Mouse (Mus musculus) CH12.LX (cell line): ENCODE measurements at regions not wholly inside any gene's neighbourhood (a gene's known extent, or its start where the extent isn't known, plus 50 kb on each side); places are given as distances from the start of the nearest gene placed in this dataset.

Experiments
- DNase-seq: peaks from one replicate; pipeline ENCODE4 v3.0.0-alpha.2; 2013; ENCODE audit errors: extremely low read depth
- H3K27ac ChIP-seq: 2 replicates; pipeline ENCODE4 v1.5.1; 2012; ENCODE audit warnings: low read depth, mild to moderate bottlenecking, control low read depth, moderate library complexity; ENCODE audit not compliant: insufficient read depth
- H3K27me3 ChIP-seq: replicated peaks from 2 replicates; pipeline ENCODE3; 2012; ENCODE audit warnings: inconsistent platforms
- H3K36me3 ChIP-seq, 2 experiments: replicated peaks in 1 of 2; 2 replicates each; pipeline versions ENCODE3 to v1.6.1; 2012; ENCODE audit warnings: inconsistent platforms in 1 of 2, low read length in 1 of 2, mild to moderate bottlenecking in 1 of 2, mixed read lengths in 1 of 2, moderate library complexity in 1 of 2; ENCODE audit not compliant: control insufficient read depth in 1 of 2, insufficient read depth in 1 of 2
- H3K4me1 ChIP-seq, 2 experiments: 2 replicates each; pipeline ENCODE4 v1.6.1; 2012; ENCODE audit warnings: inconsistent platforms in 1 of 2, moderate library complexity in 1 of 2; ENCODE audit not compliant: insufficient read depth in 2 of 2, control insufficient read depth in 1 of 2
- H3K4me2 ChIP-seq: 2 replicates; pipeline ENCODE4 v1.6.1; 2012; ENCODE audit warnings: low read depth, mild to moderate bottlenecking, control low read depth; ENCODE audit not compliant: poor library complexity, insufficient read depth, severe bottlenecking
- H3K4me3 ChIP-seq, 3 experiments: fragments of 150-350 bp in 1 of 3; sonication (generic) in 1 of 3; replicated peaks in 1 of 3; 2 replicates each; pipeline versions ENCODE3 to v1.5.1; 2011 to 2012; ENCODE audit warnings: low read depth in 2 of 3, low read length in 2 of 3, mild to moderate bottlenecking in 2 of 3, moderate library complexity in 2 of 3, control low read depth in 1 of 3, improper control_type of control experiment in 1 of 3, inconsistent platforms in 1 of 3, mixed read lengths in 1 of 3; ENCODE audit not compliant: poor library complexity in 1 of 3
- H3K79me2 ChIP-seq: replicated peaks from 2 replicates; pipeline ENCODE4 v1.6.1; 2012; ENCODE audit warnings: mild to moderate bottlenecking, moderate library complexity; ENCODE audit not compliant: control insufficient read depth, poor library complexity, insufficient read depth, severe bottlenecking; ENCODE audit errors: extremely low read depth
- H3K9ac ChIP-seq: 2 replicates; pipeline ENCODE4 v1.6.1; 2012; ENCODE audit warnings: low read depth, mild to moderate bottlenecking, control low read depth, moderate library complexity; ENCODE audit not compliant: insufficient read depth
- H3K9me3 ChIP-seq: replicated peaks from 2 replicates; pipeline ENCODE3; 2012; ENCODE audit warnings: low read length, inconsistent platforms, mixed read lengths
- EP300 ChIP-seq: IDR thresholded peaks from 2 replicates; pipeline ENCODE4 v1.6.1; 2011; ENCODE audit warnings: low read length, improper control_type of control experiment
- IRF4 ChIP-seq: IDR thresholded peaks from 2 replicates; pipeline ENCODE4 v1.6.1; 2014; ENCODE audit warnings: low read depth, mild to moderate bottlenecking, inconsistent platforms, low read length, improper control_type of control experiment
- JUN ChIP-seq: IDR thresholded peaks from 2 replicates; pipeline ENCODE4 v1.6.1; 2011; ENCODE audit warnings: low read depth, mild to moderate bottlenecking, low read length, improper control_type of control experiment, moderate library complexity; ENCODE audit not compliant: insufficient read depth
- KAT2A ChIP-seq: IDR thresholded peaks from 2 replicates; pipeline ENCODE4 v1.6.1; 2012; ENCODE audit warnings: low read length, improper control_type of control experiment, inconsistent platforms; ENCODE audit not compliant: insufficient replicate concordance
- POLR2AphosphoS2 ChIP-seq: IDR thresholded peaks from 2 replicates; pipeline ENCODE4 v1.6.1; 2011; ENCODE audit warnings: low read depth, low read length, improper control_type of control experiment
- RAD21 ChIP-seq: IDR thresholded peaks from 2 replicates; pipeline ENCODE4 v1.6.1; 2011; ENCODE audit warnings: low read depth, mild to moderate bottlenecking, low read length, improper control_type of control experiment, moderate library complexity
- SIN3A ChIP-seq: IDR thresholded peaks from 2 replicates; pipeline ENCODE4 v1.6.1; 2012; ENCODE audit warnings: low read length, improper control_type of control experiment, inconsistent platforms
- SMC3 ChIP-seq: IDR thresholded peaks from 2 replicates; pipeline ENCODE4 v1.6.1; 2011; ENCODE audit warnings: low read depth, low read length, improper control_type of control experiment
- ZC3H11A ChIP-seq: IDR thresholded peaks from 2 replicates; pipeline ENCODE4 v1.6.1; 2012; ENCODE audit warnings: low read depth, mild to moderate bottlenecking, inconsistent platforms, low read length, improper control_type of control experiment
- ZKSCAN1 ChIP-seq: IDR thresholded peaks from 2 replicates; pipeline ENCODE4 v1.6.1; 2012; ENCODE audit warnings: low read depth, inconsistent platforms, low read length, improper control_type of control experiment, borderline replicate concordance
- ZNF384 ChIP-seq: IDR thresholded peaks from 2 replicates; pipeline ENCODE4 v1.6.1; 2012; ENCODE audit warnings: low read depth, low read length, improper control_type of control experiment, inconsistent platforms
- dilution Hi-C: fragments of 300-500 bp; cut with MboI; formaldehyde crosslinking; loops from 2 replicates; pipeline ENCODE4 v1.14.3; 2020; ENCODE audit warnings: low sequenced_read_pairs; ENCODE audit not compliant: extremely low pct_unique_long_range_greater_than_20kb, extremely low pct_ligation_motif_present
- in situ Hi-C: fragments of 300-500 bp; cut with MboI; formaldehyde crosslinking; loops from 3 replicates; pipeline ENCODE4 v1.14.3; 2019; ENCODE audit warnings: low sequenced_read_pairs, low pct_ligation_motif_present, low pct_unique_long_range_greater_than_20kb, mixed read lengths

DNA sequence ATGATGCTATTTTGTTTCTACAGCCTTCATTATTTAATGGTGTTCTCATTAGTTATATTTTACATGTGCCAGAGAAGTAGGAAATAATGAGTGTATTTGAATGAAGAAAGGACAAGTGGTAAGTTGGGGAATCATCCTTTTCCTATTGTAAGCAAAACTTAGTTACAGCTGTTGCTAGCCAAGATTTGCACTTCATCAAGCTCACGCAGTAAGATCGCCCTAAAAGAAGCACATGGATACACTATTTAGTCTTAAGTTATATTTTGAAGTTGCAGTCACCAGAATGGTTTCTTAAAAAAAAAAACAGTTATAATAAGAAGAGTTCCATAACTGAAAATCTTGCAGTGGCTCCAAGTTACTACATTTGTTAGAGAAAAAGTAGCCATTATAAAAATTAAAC lies 410.3 kb upstream of the Cntn6 start:
- in situ Hi-C loops: no loop called here
- TF ChIP-seq POLR2AphosphoS2: no peak
- TF ChIP-seq RAD21: no peak
- TF ChIP-seq ZKSCAN1: no peak
- no peak for TF ChIP-seq ZC3H11A
- no peak for TF ChIP-seq KAT2A
- no peak for TF ChIP-seq ZNF384
- no peak for TF ChIP-seq IRF4

DNA sequence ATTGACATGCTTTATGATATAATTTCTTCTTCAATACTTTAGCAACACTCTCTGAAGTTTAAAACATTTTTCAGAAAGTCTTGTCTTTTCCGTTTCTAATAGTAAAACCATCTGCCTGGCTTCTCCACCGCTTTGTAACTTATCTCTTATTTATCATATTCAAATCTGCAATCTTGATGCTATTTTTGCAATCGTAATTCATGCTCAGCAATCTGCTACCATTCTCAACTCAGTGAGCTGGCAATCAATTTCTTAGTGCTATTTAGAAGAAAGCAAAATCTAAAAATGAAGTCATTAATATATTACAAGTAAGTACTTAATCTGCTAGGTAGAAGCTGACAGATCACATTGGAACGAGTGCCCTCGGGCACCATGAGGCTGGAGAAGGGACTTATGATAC lies 384.2 kb upstream of the Cntn6 start:
- in situ Hi-C loops (no loop called here), dilution Hi-C loops (no loop called here)
- H3K9ac ChIP-seq: no peak overlapping the region
- no peak overlapping the region for H3K4me2 ChIP-seq
- H3K27me3 ChIP-seq: no peaks in the 10 kb centered on the region
- H3K27ac ChIP-seq: no peak overlapping the region
- no peaks in the 10 kb centered on the region for H3K4me1 ChIP-seq
- peaks cover 1% of the 10 kb centered on the region for H3K9me3 ChIP-seq
- no peak overlapping the region for H3K4me3 ChIP-seq
- no peaks in the 10 kb centered on the region for H3K36me3 ChIP-seq
- no peak for DNase-seq
- no peaks in the 10 kb centered on the region for H3K79me2 ChIP-seq
- TF ChIP-seq POLR2AphosphoS2 (no peak), RAD21 (no peak), ZC3H11A (no peak), SMC3 (no peak), EP300 (no peak), SIN3A (no peak), JUN (no peak), ZNF384 (no peak), KAT2A (no peak)
- TF ChIP-seq, all 38 proteins: peak for 0

More for the DNA sequence above, 410.3 kb upstream of the Cntn6 start:
- Histone ChIP-seq H3K4me1 (no peaks in the 10 kb centered on the region), H3K27ac (no peak overlapping the region), H3K27me3 (no peaks in the 10 kb centered on the region), H3K4me3 (no peak overlapping the region), H3K9ac (no peak overlapping the region), H3K79me2 (no peaks in the 10 kb centered on the region), H3K4me2 (no peak overlapping the region), H3K36me3 (no peaks in the 10 kb centered on the region), H3K9me3 (peaks cover 24% of the 10 kb centered on the region)
- dilution Hi-C loops: no loop called here
- no peak for DNase-seq
